Mouse (Mus musculus): ENCODE data around the gene Krt31. TPM values are rescaled to one million over a fixed set of nuclear protein-coding genes. Genes with fewer than 3 reads are reported as not detected.
A peak's percentile ranks its signal among the peaks of the same experiment; 100 is the strongest.

The Krt31 gene
- not detected for total RNA-seq (2021)

- intact Hi-C loops (cut with DNase I), result no loop called here
- no peak for DNase-seq
Measured at GRCm38 (mm10) chr11:100050451-100050850, at the start of gene Krt31. TSS of gene Krt31 (minus strand) at chr11:100050551.

DNA sequence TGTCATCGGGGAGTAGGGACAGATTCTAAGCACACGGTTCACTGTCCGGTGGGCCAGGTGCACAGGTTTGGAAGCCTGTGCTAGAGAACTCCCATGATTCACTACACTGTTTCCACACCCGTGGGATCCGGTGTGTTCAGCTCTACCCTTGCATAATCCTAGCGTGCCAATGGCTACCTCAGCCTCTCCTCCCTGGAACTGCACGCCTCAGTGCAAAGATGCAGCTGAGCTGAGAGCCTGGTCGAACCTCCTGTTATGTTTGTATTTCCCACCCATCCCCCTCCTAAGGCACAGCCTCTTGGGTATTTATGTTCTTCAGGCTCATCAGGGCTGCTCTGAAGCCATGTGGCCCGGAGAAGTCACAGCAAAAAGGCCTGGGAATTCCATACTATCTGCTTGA is 47.5 kb upstream of the Krt31 start:
- DNase-seq, result no peak
- intact Hi-C loops (cut with DNase I), result no loop called here

DNA sequence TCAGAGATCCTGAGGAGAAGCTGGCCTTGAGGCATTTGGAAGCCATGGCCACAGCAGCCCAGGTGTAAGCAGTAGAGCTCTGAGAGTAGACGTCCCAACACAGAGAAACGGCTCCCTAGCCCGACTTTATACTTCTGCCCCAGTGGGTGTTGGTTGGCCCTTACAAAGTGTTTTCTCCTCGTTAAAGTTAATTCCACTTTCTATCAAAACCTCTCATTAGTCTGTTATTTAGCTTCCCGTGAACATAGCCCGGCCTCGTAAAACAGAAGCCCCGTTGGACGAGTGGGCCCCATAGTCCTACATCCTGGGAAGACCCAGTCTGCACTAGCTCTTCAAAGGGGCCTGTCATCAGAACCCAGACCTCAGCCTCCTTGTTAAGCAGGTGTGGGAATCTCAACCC is 45.8 kb upstream of the Krt31 start, which contains the start of gene Krt35:
Gene Krt35, minus strand, starts transcription at position 101 of the 400 bp plus-strand sequence.
- intact Hi-C loops (cut with DNase I), result no loop called here
- no peak for DNase-seq

- intact Hi-C loops (cut with DNase I), result no loop called here
- no peak for DNase-seq
Measured at GRCm38 (mm10) chr11:100088378-100089025, 38.2 kb upstream of the Krt31 start.

GRCm38 (mm10) chr11:100087861-100088260 is 37.5 kb upstream of the Krt31 start, which contains the start of gene Krt32:
TSS of gene Krt32 (minus strand) at chr11:100088226.
- no peak for DNase-seq
- intact Hi-C loops (cut with DNase I), result no loop called here

DNA sequence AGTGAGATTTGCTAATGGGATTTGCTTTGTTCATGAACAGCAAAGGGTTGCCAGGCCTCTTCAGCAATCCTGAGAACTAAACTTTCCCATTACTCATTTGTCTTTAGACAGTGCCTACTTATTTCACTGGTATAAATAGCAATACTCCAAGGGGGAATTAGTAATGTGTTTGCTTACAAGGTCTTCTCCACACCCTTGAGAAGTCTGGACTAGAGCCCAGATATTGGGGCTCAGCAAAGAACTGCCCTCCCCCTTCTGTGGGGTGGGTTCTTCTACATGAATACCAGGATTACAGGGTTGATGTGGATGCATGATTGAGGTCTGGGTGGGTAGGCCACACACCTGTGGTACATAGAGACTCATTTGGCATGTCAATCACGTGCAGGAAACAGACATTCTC is 23.5 kb upstream of the Krt31 start:
- DNase-seq, result no peak
- intact Hi-C loops (cut with DNase I), result no loop called here

DNA sequence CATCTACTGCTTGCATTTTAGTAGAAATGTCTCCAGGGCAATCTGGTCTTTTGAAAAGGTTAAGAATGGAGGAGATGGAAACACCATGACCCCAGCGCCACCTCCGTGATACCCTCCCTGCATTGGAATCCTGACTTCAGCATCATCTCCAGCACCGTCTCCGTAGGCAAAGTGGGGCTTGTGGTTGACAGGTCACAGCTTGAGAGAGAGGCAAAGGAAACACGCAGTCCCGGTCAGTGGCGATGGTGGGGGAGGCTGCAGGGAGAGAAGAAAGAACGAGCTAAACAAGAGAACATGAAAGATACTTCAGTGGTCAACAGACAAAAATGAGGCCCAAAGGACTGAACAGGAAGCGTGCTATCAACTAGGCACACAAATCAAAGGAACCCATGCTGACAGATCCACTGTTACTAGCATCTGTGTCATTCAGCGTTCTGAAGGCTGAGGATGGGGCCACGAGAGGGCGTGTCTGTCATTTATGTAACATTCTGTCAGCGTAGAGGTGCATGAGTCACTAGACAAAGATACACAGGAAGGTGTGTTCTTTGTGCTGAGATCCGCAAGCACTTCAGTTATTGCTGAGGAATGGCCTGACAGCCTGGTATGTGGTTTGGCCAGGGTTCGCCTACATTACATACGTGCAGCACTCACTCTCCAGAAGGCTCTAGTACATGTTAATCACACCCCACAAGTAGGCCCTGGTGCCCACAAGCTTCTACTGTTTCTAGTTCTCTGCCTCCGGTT is 17.1 kb upstream of the Krt31 start:
- intact Hi-C loops (cut with DNase I), result loop anchor here (5.0 kb wide), 1 partner anchor 100 kb away; no protein-coding TSS in a partner anchor

GRCm38 (mm10) chr11:100066236-100067010 is 16.1 kb upstream of the Krt31 start:
- intact Hi-C loops (cut with DNase I), result loop anchor here (5.0 kb wide), 1 partner anchor 101 kb away; no protein-coding TSS in a partner anchor

More for the DNA sequence above, 17.1 kb upstream of the Krt31 start:
- DNase-seq, result no peak

DNA sequence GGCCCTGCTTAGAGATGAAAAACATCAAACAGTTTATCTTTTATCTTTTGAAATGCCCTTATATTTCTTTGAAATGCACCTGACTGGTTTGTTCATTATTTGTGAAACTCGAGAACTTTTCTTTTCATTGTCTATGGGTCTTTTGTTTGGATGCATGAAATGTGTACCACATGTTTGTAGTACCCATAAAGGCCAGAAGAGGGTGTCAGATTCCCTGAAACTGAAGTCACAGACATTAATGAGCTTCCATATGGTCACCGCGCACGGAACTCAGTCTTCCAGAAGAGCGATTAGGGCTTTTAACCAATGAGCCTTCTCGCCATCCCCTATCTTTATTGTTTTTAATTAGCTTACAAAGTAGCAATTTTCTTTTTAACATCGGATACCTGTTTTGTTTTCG is 8.5 kb upstream of the Krt31 start:
- DNase-seq, result no peak
- intact Hi-C loops (cut with DNase I), result no loop called here

More at GRCm38 (mm10) chr11:100066236-100067010, 16.1 kb upstream of the Krt31 start:
- peak in 1 of 2 experiments; percentile 1 for DNase-seq

DNA sequence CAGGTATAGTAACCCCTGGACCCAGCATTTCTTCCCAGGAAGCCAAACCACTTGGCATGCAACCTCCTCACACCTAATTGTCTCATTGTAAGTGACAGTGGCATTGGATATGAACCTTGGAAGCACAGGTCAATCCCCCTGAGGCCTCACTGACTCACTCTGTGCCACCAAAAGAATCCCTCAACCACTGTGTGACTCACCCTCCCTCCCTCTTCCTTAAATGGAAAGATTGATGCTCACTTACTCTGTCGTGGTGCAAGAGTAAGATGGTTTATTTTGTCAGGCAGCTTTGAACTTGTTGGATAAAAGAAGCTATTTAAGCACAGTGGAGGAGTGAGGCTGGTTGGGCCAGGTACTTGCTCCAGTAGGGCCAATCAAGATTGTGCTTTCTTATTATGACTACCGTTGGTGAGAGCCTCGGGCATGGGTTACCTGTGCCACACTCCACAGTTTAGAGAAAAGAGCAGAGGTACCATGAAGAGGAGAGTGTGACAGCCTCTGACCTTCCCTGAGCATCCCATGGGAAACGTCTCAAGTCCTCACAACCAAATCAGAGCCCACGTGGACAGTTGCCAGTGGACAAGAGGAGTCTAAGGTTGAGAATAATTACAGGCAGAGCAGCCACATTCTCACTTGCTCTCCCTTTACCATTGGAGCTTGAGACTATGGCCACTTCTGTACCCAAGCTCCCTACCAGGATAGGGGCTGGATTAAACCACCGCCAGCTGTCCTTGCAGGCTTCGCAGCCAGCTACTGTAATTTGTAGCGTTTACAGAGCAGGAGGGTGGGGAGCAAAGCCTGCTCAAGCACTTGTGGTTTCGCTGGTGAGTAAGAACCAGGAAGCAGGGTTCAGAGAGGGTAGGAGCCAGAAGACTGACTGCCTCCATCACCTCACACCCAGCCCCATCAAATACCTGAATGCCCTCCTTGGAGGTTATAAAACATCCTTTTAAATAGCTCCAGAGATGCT is 5.6 kb upstream of the Krt31 start:
- intact Hi-C loops (cut with DNase I), result no loop called here

DNA sequence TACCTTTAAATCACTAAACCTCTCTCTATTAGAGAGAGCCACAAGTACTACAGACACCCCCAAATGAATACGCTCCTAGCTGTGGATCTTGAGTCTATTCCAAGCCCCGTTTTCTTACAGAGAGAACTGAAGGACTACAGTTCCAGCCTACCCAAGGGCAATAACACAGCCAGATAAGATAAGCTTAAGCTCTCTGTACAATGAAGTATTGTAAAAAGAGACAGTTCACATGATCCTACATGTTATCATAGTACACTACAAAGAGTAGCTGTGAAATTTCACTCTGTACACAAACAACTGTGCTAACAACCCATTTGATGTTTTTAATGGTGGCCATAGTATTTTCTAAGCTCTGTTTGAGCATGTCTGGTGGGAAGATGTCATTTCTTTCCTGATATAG is 3.2 kb downstream of the Krt31 start:
- intact Hi-C loops (cut with DNase I), result no loop called here
- DNase-seq, result no peak

More for the DNA sequence above, 5.6 kb upstream of the Krt31 start:
- no peak for DNase-seq

DNA sequence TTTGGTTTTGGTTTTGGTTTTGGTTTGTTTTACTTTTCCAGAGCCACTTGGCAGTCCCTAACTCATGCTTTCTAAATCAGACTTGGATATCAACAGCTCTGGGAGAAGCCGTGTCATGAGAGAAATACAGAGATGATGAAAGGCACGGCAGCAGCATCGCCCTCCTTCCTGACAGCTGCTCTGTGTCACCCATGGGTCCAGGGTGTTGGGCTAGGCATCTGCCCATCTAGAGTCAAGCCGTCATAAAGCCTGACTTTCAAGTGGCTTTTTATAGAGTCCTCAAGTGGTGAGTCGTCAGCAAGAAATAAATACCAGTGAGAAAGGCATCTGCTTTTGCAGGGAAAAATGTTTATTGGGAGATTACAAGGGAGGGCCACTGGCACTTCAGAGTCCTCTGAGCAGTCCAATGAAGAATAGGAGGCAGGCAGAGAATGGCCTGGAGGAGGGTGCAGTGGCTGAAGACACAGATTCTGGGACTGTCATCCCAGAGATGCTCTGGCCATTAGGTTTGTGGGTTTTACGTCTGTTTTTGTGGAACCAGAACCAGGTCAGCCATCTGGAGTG is 4.0 kb downstream of the Krt31 start:
- intact Hi-C loops (cut with DNase I), result no loop called here

DNA sequence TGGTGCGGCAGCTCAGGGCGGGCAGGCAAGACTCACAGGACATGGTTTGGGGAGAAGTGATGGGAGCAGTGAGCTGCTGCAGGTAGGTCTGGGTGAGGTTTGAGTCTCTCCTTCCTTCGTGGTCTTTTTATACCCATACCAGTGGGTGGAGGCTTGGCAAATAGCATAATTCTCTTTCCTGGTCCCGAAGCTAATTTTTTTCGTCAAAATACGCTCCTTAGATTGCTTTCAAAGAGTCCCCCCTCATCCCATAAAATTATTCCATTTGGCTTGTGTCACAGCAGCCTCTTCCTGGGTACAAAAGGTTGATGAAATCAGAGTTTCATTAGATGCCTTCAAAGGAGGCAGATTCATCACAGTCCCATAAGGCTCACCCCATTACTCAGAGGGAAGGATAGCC is 8.9 kb downstream of the Krt31 start, which contains the start of gene Krt34:
Gene Krt34, minus strand, starts transcription at position 101 of the 400 bp plus-strand sequence.
- intact Hi-C loops (cut with DNase I), result no loop called here
- DNase-seq, result no peak

More for the DNA sequence above, 4.0 kb downstream of the Krt31 start:
- DNase-seq, result no peak

DNA sequence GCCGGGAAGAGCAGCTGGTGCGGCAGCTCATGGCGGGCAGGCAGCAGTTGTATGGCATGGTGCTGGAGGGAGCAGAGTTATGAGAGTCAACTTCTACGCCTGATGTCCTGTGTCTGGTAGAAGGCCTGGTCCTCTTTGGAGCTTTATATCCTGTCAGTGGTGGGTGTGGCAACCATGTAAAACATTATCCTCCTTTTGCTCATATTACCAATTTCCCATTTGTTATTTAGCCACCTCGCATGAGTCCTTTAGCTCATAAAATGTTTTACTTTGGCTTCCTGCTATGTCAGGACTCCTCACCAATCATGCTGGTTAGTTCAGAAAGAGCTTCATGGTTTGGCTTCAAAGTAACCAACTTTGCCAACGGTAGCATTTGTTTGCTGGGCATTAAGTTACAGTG is 20.6 kb downstream of the Krt31 start, which contains the start of gene Krt33b:
Gene Krt33b, minus strand, starts transcription at position 101 of the 400 bp plus-strand sequence.
- no peak for DNase-seq
- intact Hi-C loops (cut with DNase I), result no loop called here

DNA sequence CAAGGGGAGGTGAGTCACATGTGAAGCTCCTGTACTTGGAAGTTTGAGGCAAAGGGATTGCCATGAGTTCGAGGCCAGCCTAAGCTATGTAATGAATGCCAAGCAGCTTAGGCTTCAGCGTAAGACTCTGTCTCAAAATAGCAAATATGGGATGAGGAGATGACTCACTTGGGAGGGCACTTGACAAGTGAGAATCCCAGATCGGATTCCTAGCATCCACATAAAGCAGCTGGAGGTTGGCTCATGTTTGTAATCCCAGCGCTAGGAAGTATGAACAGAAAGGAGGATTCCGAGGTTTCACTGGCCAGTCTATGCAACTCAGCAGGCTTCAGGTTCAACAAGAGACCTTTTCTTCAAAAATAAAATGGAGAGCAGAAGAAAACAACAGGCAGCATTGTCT is 28.9 kb downstream of the Krt31 start:
- intact Hi-C loops (cut with DNase I), result no loop called here
- no peak for DNase-seq

DNA sequence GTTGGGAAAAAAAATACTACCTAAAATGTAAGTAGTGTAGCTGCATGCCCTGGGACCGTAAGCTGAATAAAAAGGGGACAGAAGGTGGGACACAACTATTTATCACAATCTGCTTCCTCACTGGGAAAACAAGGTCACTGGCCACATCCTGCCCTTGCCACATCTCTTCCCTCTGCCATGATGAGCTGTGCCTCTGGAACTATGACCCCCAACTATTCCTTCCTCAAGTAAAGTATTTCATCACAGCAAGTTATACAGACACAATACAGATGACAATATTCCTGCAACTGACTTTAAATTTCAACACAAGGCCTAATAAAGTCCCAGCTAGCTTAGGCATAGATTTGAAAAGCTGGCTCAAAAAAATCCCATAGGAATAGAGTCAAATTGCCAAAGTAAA is 30.9 kb downstream of the Krt31 start:
- intact Hi-C loops (cut with DNase I), result no loop called here
- no peak for DNase-seq

- intact Hi-C loops (cut with DNase I), result no loop called here
Measured at GRCm38 (mm10) chr11:100016112-100016511, 34.2 kb downstream of the Krt31 start, which contains the start of gene Krt33a. TSS of gene Krt33a (minus strand) at chr11:100016212.

DNA sequence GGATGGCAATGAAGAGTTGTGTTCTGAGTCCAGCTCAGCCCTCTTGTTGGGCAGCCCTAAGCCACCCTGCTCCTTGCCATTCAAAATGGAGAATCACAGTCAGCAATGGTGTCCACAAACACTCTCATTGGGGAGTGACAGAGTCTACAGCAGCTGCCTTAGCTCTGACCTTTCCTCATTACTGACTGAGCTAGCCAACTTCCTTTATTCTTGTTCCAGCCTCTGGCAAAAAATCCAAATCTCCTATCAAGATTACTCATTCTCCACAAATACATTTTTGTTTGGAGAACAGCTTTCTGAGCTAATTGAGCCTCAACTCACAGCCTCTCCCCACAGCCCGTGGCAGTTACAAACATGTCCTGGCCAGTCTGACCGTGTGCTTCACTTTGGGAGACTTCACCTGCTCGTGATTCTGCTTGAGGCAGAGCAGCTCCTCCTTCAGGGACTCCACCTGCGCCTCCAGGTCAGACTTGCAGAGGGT is 36.6 kb downstream of the Krt31 start:
- intact Hi-C loops (cut with DNase I), result no loop called here
- DNase-seq, result peak in 1 of 2 experiments; percentile 7

More at GRCm38 (mm10) chr11:100016112-100016511, 34.2 kb downstream of the Krt31 start, which contains the start of gene Krt33a:
- DNase-seq, result no peak

DNA sequence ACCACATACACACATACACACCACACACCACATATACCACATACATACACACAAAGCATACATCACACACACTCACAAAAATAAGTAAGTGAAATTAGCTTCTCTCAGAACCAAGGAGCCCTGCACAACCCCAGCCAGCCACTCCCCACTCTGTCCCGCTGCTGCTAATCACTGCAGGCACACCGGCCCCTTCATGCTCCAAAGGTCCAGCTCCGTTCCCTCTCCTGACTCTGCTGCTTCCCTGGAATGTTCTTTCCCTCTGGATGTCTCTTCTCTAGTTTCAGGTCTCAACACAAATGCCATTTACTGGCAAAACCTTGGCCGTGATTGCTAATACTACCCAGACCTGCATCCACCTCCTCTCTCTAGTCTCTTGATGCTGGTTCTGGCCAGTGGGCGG is 39.7 kb downstream of the Krt31 start:
- intact Hi-C loops (cut with DNase I), result no loop called here
- no peak for DNase-seq

Measured in heart, postnatal 10 days (tissue).